8 mouse cellular contexts compared by ENCODE assay signal in genomic region chr7:36697118-36697855, GRCm38 (mm10). TPM values are rescaled to one million over a fixed set of nuclear protein-coding genes. Genes with fewer than 3 reads are reported as not detected.
DNase-seq lines count a peak whose midpoint lies in the region; ATAC-seq and TF ChIP-seq lines count a peak whose summit lies in the region.

No protein-coding gene starts in this region.

- peak overlapping the region; percentile 81 for H3K27ac ChIP-seq in forebrain, postnatal 0 days (ENCODE audit: low read depth, low read length)
- peak overlapping the region; percentile 93 for H3K27ac ChIP-seq in hindbrain, embryonic 11.5 days (ENCODE audit: low read depth, low read length)
- peak overlapping the region; percentile 88 for H3K27ac ChIP-seq in limb, embryonic 15.5 days
- H3K27ac ChIP-seq in midbrain, postnatal 0 days (ENCODE audit: low read depth, low read length), result peak overlapping the region; percentile 18; the same call in 1 of the 2 replicates

- no peak for TF ChIP-seq CTCF in forebrain, postnatal 0 days (IDR thresholded peaks at IDR 0.05; ENCODE audit: low read depth)
- no peak for TF ChIP-seq CTCF in midbrain, postnatal 0 days (IDR thresholded peaks at IDR 0.05)

- peak; percentile 42 to 43 for DNase-seq in layer of hippocampus, postnatal 36 days
- no peak for DNase-seq in layer of hippocampus, adult 9-10 months (ENCODE audit: low spot score)
- DNase-seq in cerebellum, adult 18-20 months, result peak; percentile 52 to 66
- no peak for DNase-seq in forebrain, postnatal 0 days
- peak; percentile 75 for DNase-seq in hindbrain, embryonic 11.5 days (ENCODE audit: low spot score)
- DNase-seq in midbrain, postnatal 0 days (ENCODE audit: low spot score), result no peak
- DNase-seq in urinary bladder, postnatal 4 days (ENCODE audit: low spot score in 2 of 2), result peak; percentile 71 to 75

- H3K4me1 ChIP-seq in forebrain, postnatal 0 days (ENCODE audit: insufficient read depth), result no peaks in the 10 kb centered on the region
- H3K4me1 ChIP-seq in hindbrain, embryonic 11.5 days (replicated peaks; ENCODE audit: control insufficient read depth, insufficient read depth, low read length), result peaks cover 6% of the 10 kb centered on the region; the same call in 1 of the 2 replicates
- H3K4me1 ChIP-seq in limb, embryonic 15.5 days, result peaks cover 22% of the 10 kb centered on the region
- peaks cover 5% of the 10 kb centered on the region for H3K4me1 ChIP-seq in midbrain, postnatal 0 days (ENCODE audit: insufficient read depth, low read length)

- peak overlapping the region; percentile 70 for H3K9ac ChIP-seq in forebrain, postnatal 0 days
- H3K9ac ChIP-seq in hindbrain, embryonic 11.5 days (ENCODE audit: low read depth, low read length), result peak overlapping the region; percentile 70
- peak overlapping the region; percentile 65 for H3K9ac ChIP-seq in limb, embryonic 15.5 days
- peak overlapping the region; percentile 70 for H3K9ac ChIP-seq in midbrain, postnatal 0 days (replicated peaks; ENCODE audit: low read length, poor library complexity, severe bottlenecking)

- WGBS in forebrain, postnatal 0 days, result 3% methylated on average over 40 of the region's 62 CpGs
- WGBS in hindbrain, embryonic 11.5 days, result 0% methylated on average over 24 of the region's 62 CpGs
- under 1% methylated on average over 33 of the region's 62 CpGs for whole genome bisulfite sequencing in limb, embryonic 15.5 days
- 0% methylated on average over 20 of the region's 62 CpGs for WGBS in midbrain, postnatal 0 days

- H3K4me3 ChIP-seq in forebrain, postnatal 0 days (ENCODE audit: low read depth, low read length), result peak overlapping the region; percentile 88
- H3K4me3 ChIP-seq in hindbrain, embryonic 11.5 days (ENCODE audit: low read depth, low read length), result peak overlapping the region; percentile 82
- peak overlapping the region; percentile 78 for H3K4me3 ChIP-seq in limb, embryonic 15.5 days
- peak overlapping the region; percentile 87 for H3K4me3 ChIP-seq in midbrain, postnatal 0 days (ENCODE audit: low read depth, low read length)

- peaks cover 26% of the 10 kb centered on the region for H3K27me3 ChIP-seq in forebrain, postnatal 0 days (ENCODE audit: insufficient read depth, low read length)
- peaks cover 21% of the 10 kb centered on the region for H3K27me3 ChIP-seq in hindbrain, embryonic 11.5 days (ENCODE audit: control insufficient read depth, insufficient read depth, low read length)
- H3K27me3 ChIP-seq in limb, embryonic 15.5 days, result peaks cover 36% of the 10 kb centered on the region
- H3K27me3 ChIP-seq in midbrain, postnatal 0 days (ENCODE audit: insufficient read depth, low read length), result peaks cover 40% of the 10 kb centered on the region

- peak overlapping the region; percentile 97 for H3K4me2 ChIP-seq in forebrain, postnatal 0 days (ENCODE audit: low read depth)
- H3K4me2 ChIP-seq in hindbrain, embryonic 11.5 days (replicated peaks; ENCODE audit: low read depth, low read length), result peak overlapping the region; percentile 94
- peak overlapping the region; percentile 93 for H3K4me2 ChIP-seq in limb, embryonic 15.5 days
- H3K4me2 ChIP-seq in midbrain, postnatal 0 days (ENCODE audit: low read depth, low read length, poor library complexity, severe bottlenecking), result peak overlapping the region; percentile 99

- ATAC-seq in forebrain, postnatal 0 days, result peak; percentile 64
- peak; percentile 73 for ATAC-seq in hindbrain, embryonic 11.5 days (ENCODE audit: low FRiP score)
- ATAC-seq in limb, embryonic 15.5 days (ENCODE audit: insufficient number of reproducible peaks, low FRiP score, low TSS enrichment, low read depth), result peak; percentile 87
- peak; percentile 75 for ATAC-seq in midbrain, postnatal 0 days (ENCODE audit: low FRiP score)

- no peaks in the 10 kb centered on the region for H3K9me3 ChIP-seq in forebrain, postnatal 0 days (ENCODE audit: low read length)
- no peaks in the 10 kb centered on the region for H3K9me3 ChIP-seq in hindbrain, embryonic 11.5 days (ENCODE audit: control insufficient read depth, low read length)
- H3K9me3 ChIP-seq in limb, embryonic 15.5 days, result no peaks in the 10 kb centered on the region
- no peaks in the 10 kb centered on the region for H3K9me3 ChIP-seq in midbrain, postnatal 0 days (ENCODE audit: low read length)

- no peaks in the 10 kb centered on the region for H3K36me3 ChIP-seq in forebrain, postnatal 0 days (ENCODE audit: insufficient read depth)
- H3K36me3 ChIP-seq in hindbrain, embryonic 11.5 days (ENCODE audit: control insufficient read depth, insufficient read depth, low read length), result no peaks in the 10 kb centered on the region
- H3K36me3 ChIP-seq in limb, embryonic 15.5 days, result no peaks in the 10 kb centered on the region
- no peaks in the 10 kb centered on the region for H3K36me3 ChIP-seq in midbrain, postnatal 0 days (ENCODE audit: insufficient read depth, low read length)

RNA-seq across cellular contexts. Expression of gene Tshz3, which starts 0.6 kb away (rescaled TPM):
- 10 to 100 TPM; 12.4 to 12.9 TPM for total RNA-seq in layer of hippocampus, postnatal 36 days (2021)
- total RNA-seq in forebrain, postnatal 0 days (2014; rRNA removed), result 32.2 and 37.8 TPM in 2 replicates
- 15.6 and 18.0 TPM in 2 replicates for polyA plus RNA-seq in forebrain, postnatal 0 days (2015; fragmentation: Nextera tagmentation; extraction: Ambion mirVana)
- polyA plus RNA-seq in hindbrain, embryonic 11.5 days (2014; fragmentation: Nextera tagmentation; extraction: Ambion mirVana), result 14.4 and 21.3 TPM in 2 replicates
- polyA plus RNA-seq in limb, embryonic 15.5 days (2015; fragmentation: Nextera tagmentation; extraction: Ambion mirVana), result 6.6 and 7.4 TPM in 2 replicates
- total RNA-seq in midbrain, postnatal 0 days (2014; rRNA removed), result 11.1 and 11.9 TPM in 2 replicates
- 5.1 and 6.7 TPM in 2 replicates for polyA plus RNA-seq in midbrain, postnatal 0 days (2015; fragmentation: Nextera tagmentation; extraction: Ambion mirVana)

Comparison
In these comparisons a context has a peak if more than half of its experiments do, and no peak if none do; other contexts are left out.
1. DNase-seq: peak in layer of hippocampus, postnatal 36 days (2 of 2), cerebellum, adult 18-20 months (2 of 2), hindbrain, embryonic 11.5 days (single experiment) and urinary bladder, postnatal 4 days (2 of 2); none in layer of hippocampus, adult 9-10 months (single experiment), forebrain, postnatal 0 days (single experiment) and midbrain, postnatal 0 days (single experiment).
2. H3K27ac ChIP-seq: peak in every context shown above with its lines; median percentile 93 in hindbrain, embryonic 11.5 days; 88 in limb, embryonic 15.5 days; 81 in forebrain, postnatal 0 days; 18 in midbrain, postnatal 0 days.
3. Peak in every context shown above with its lines, with median percentiles within 50 percentile points of each other: ATAC-seq, H3K4me2 ChIP-seq, H3K4me3 ChIP-seq and H3K9ac ChIP-seq.